Mouse (Mus musculus) lung, adult 2 months (tissue): Measurements from ENCODE around the gene Mtfr1l. TPM values are rescaled to one million over a fixed set of nuclear protein-coding genes. Genes with fewer than 3 reads are reported as not detected.

Source experiments
- DNase-seq: peaks from one replicate; pipeline ENCODE4 v3.0.0; 2022
- H3K4me1 ChIP-seq: fragments of 200-500 bp; 2 replicates; pipeline ENCODE4 v1.6.1; 2011; ENCODE audit warnings: low read length; ENCODE audit not compliant: control insufficient read depth, insufficient read depth
- H3K4me3 ChIP-seq: fragments of 200-500 bp; replicated peaks from 2 replicates; pipeline ENCODE3; 2011; ENCODE audit warnings: low read depth, mild to moderate bottlenecking, control low read depth, low read length; ENCODE audit errors: extremely low read depth
- CTCF ChIP-seq: fragments of 200-500 bp; IDR thresholded peaks from 2 replicates; pipeline ENCODE4 v1.5.1; 2011; ENCODE audit warnings: mild to moderate bottlenecking, low read length, control low read depth; ENCODE audit not compliant: insufficient read depth
- POLR2A ChIP-seq: fragments of 200-500 bp; IDR thresholded peaks from 2 replicates; pipeline ENCODE4 v1.6.1; 2011; ENCODE audit warnings: low read depth, mild to moderate bottlenecking, control low read depth, low read length, borderline replicate concordance; ENCODE audit errors: extremely low read depth
- WGBS: fragments of 180-500 bp; shearing (Covaris S2); methylation state at CpG from one replicate; pipeline ENCODE4 v1.1.7; 2018; 5-methylcytosine and 5-hydroxymethylcytosine counted together
- polyA plus RNA-seq: library from polyadenylated mRNA; depleted of rRNA; stranded (reverse); fragments of >200 nt; gene quantifications from 2 replicates; pipeline ENCODE4 v1.2.3, GENCODE M21; 2012

Gene Mtfr1l
- polyA plus RNA-seq, 1 experiment, result 169 TPM

GRCm38 (mm10) chr4:134572449-134573300 lies 37.5 kb upstream of the Mtfr1l start:
- no peak for TF ChIP-seq POLR2A
- TF ChIP-seq CTCF, result no peak
- WGBS, result 84% methylated on average over 24 of the region's 24 CpGs
- no peak overlapping the region for H3K4me3 ChIP-seq
- no peaks in the 10 kb centered on the region for H3K4me1 ChIP-seq
- DNase-seq, result no peak

- Histone ChIP-seq H3K4me3 (no peak overlapping the region), H3K4me1 (no peaks in the 10 kb centered on the region)
- 82% methylated on average over 14 of the region's 14 CpGs for WGBS
- TF ChIP-seq CTCF (no peak), POLR2A (no peak)
- no peak for DNase-seq
These were observed 35.7 kb upstream of the Mtfr1l start for GRCm38 (mm10) chr4:134570704-134571451.

- 82% methylated on average over 8 of the region's 8 CpGs for WGBS
- no peak for DNase-seq
- no peaks in the 10 kb centered on the region for H3K4me1 ChIP-seq
- H3K4me3 ChIP-seq, result no peak overlapping the region
- no peak for TF ChIP-seq POLR2A
- no peak for TF ChIP-seq CTCF
These were observed 34.6 kb upstream of the Mtfr1l start for GRCm38 (mm10) chr4:134569831-134570230.

- WGBS, result 84% methylated on average over 6 of the region's 6 CpGs
- no peak for DNase-seq
- Histone ChIP-seq H3K4me1 (no peaks in the 10 kb centered on the region), H3K4me3 (no peak overlapping the region)
- TF ChIP-seq CTCF, result peak; percentile 49; the same call in 1 of the 2 replicates
- TF ChIP-seq POLR2A, result no peak
These were observed 34.0 kb upstream of the Mtfr1l start for GRCm38 (mm10) chr4:134569205-134569604.

GRCm38 (mm10) chr4:134567377-134568226 lies 32.4 kb upstream of the Mtfr1l start:
- H3K4me3 ChIP-seq, result no peak overlapping the region
- TF ChIP-seq POLR2A, result no peak
- no peak for TF ChIP-seq CTCF
- no peaks in the 10 kb centered on the region for H3K4me1 ChIP-seq
- no peak for DNase-seq
- WGBS, result 55% methylated on average over 19 of the region's 19 CpGs

- Histone ChIP-seq H3K4me3 (no peak overlapping the region), H3K4me1 (no peaks in the 10 kb centered on the region)
- WGBS, result 85% methylated on average over 6 of the region's 6 CpGs
- no peak for TF ChIP-seq CTCF
- no peak for TF ChIP-seq POLR2A
- no peak for DNase-seq
These were observed 28.9 kb upstream of the Mtfr1l start for GRCm38 (mm10) chr4:134564093-134564492.

GRCm38 (mm10) chr4:134563624-134564023 lies 28.4 kb upstream of the Mtfr1l start:
- WGBS, result 84% methylated on average over 16 of the region's 16 CpGs
- Histone ChIP-seq H3K4me3 (no peak overlapping the region), H3K4me1 (no peaks in the 10 kb centered on the region)
- TF ChIP-seq CTCF, result no peak
- DNase-seq, result no peak

GRCm38 (mm10) chr4:134562014-134562413 lies 26.8 kb upstream of the Mtfr1l start:
- WGBS, result 91% methylated on average over 2 of the region's 2 CpGs
- Histone ChIP-seq H3K4me1 (no peaks in the 10 kb centered on the region), H3K4me3 (no peak overlapping the region)
- no peak for DNase-seq
- no peak for TF ChIP-seq CTCF
- no peak for TF ChIP-seq POLR2A

GRCm38 (mm10) chr4:134560699-134561098 lies 25.5 kb upstream of the Mtfr1l start:
- no peaks in the 10 kb centered on the region for H3K4me1 ChIP-seq
- TF ChIP-seq POLR2A (no peak), CTCF (no peak)
- no peak for DNase-seq
- H3K4me3 ChIP-seq, result no peak overlapping the region
- 91% methylated on average over 8 of the region's 8 CpGs for WGBS
